Mouse (Mus musculus): ENCODE measurements around the gene Ngef. TPM values are rescaled to one million over a fixed set of nuclear protein-coding genes. Genes with fewer than 3 reads are reported as not detected.
"Not testable (repeated sequence)": the region's sequence is repeated elsewhere in the genome, so short reads cannot be mapped to it uniquely, and the experiment has no call there.

Gene Ngef
- total RNA-seq, 2 experiments from 2014 or later, result 0.82 to 1.3 TPM

GRCm38 (mm10) chr1:87475076-87475895, 98.4 kb downstream of the Ngef start:
- DNase-seq, result no peak

GRCm38 (mm10) chr1:87472576-87472975, 101.1 kb downstream of the Ngef start:
- no peak for DNase-seq

DNA sequence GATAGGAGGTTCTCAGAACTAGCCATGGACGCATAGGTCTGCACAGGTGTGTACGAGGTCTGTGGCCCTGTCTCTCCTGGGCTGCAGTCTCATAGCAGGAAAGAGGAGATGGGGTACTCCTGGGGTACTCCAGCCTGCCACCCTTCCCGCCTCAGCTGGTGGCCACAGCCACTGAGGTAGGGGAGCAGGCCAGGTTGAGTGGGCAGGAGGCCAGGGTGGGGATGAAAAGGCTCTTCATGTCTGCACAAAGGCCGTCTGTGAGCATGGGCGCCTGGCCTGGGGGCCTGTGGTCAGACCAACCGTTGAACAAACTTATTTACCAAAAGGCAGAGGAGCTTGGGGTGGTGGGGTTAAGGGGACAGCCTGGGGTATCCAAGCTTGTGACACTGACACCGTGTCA, 101.8 kb downstream of the Ngef start:
- DNase-seq, result no peak

DNA sequence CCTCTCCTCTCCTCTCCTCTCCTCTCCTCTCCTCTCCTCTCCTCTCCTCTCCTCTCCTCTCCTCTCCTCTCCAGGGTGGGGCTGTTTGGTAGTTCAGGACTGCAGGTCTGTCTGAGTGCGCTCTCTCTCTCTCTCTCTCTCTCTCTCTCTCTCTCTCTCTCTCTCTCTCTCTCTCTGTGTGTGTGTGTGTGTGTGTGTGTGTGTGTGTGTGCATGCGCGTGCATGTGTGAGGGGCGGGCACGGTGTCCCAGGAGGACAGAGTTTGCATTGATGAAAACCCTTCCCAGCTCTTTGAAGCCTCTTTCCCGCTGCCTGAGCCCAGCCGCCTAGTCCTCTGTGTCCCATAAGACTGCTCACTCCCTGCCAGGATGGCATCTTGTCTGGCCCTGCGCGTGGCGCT, 103.7 kb downstream of the Ngef start, which contains the start of gene Snorc:
Gene Snorc (plus strand): TSS at position 301 of the 400 bp plus-strand sequence.
- DNase-seq, result not testable (repeated sequence)

DNA sequence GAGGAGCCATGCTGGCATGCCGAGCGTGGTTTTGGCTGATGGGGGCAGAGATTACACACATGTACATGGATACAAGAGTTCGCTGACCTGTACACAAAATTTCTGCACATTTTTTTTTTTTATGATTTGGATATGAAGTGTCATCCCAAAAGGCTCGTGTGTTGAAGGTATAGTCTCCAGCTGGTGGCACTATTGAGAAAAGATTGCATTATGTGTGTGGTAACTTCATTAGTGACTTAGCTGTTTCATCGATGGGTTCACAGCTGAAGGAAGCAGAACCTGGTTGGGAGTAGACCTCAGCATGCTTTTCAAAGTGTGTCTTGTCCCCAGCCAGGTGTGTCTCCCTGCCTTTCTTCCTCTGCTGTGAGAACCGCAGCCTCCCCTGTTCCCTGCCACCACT, 105.3 kb downstream of the Ngef start:
- no peak for DNase-seq

DNA sequence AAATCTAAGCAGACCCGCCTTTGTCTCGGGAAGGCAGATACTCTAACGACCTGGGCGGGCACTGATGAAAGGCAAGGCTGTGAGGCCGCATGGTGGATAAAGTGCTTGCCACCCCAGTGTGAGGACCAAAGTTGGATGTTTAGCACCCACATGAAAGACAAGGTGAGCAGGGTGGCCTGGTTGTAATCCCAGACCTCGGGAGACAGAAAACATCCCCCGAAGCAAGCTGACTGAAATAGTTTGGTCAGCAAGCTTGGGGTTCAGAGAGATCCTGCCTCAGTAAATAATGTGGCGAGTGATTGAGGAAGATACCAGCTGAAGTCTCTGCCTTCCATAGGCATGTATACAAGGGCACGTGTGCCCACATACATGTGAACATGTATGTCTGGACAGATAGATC, 106.2 kb downstream of the Ngef start:
- no peak for DNase-seq

DNA sequence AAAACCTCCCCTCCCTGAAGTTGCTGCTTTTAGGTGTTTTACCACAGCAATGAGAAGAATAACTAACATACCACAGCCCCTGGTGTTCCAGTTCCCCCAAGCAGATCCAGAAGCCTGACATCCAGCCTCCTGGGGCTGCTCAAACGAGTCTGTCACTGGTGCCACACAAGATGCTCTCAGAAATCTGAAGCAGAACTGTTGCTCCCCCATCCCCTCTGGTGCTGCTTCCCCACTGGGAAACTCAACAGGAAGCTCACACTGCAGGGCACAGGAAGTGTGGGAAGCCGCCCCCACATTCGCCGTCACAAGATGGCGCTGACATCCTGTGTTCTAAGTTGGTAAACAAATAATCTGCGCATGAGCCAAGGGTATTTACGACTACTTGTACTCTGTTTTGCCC, 113.8 kb downstream of the Ngef start:
- not testable (repeated sequence) for DNase-seq

DNA sequence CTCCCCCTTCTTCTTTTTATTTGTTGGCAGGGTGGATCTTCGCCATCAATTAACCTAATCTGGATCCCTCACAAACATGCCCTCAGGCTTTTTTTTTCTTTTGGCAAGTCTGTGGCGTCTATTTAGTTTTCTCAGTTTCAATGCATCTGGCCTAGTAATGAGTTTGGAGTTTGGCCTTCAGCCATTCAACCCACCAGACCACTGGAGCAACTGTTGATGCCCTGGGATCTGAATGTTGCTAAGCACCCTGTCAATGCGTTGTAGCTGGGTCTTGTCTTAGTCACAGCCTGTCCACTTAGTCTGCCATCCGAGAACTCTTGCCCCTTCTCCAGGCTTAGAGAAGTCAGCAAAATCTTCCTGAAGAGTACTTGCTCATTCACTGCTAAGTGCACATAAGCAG, 115.6 kb downstream of the Ngef start:
- DNase-seq, result no peak

DNA sequence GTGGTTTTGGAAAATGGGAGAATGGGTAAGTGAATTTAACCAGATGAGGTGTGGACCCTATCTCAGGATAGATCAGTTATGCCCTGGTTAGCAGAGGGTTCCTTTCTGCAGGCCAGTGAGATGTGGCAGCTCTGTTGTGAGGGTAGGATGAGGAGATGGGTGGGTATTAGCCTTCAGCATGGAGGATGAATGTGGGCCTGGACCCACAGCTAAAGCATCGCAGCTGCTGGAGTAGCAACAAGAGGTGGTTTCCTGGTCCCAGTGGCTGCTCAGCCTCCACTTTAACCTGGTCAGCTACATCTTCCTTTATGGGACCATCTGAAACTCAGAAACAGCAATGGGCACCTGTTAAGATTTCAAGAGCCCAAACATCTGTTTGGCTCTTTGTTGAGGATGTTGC, 117.2 kb downstream of the Ngef start:
- DNase-seq, result no peak

- DNase-seq, result no peak
Measured at GRCm38 (mm10) chr1:87449432-87449831, 124.2 kb downstream of the Ngef start.

DNA sequence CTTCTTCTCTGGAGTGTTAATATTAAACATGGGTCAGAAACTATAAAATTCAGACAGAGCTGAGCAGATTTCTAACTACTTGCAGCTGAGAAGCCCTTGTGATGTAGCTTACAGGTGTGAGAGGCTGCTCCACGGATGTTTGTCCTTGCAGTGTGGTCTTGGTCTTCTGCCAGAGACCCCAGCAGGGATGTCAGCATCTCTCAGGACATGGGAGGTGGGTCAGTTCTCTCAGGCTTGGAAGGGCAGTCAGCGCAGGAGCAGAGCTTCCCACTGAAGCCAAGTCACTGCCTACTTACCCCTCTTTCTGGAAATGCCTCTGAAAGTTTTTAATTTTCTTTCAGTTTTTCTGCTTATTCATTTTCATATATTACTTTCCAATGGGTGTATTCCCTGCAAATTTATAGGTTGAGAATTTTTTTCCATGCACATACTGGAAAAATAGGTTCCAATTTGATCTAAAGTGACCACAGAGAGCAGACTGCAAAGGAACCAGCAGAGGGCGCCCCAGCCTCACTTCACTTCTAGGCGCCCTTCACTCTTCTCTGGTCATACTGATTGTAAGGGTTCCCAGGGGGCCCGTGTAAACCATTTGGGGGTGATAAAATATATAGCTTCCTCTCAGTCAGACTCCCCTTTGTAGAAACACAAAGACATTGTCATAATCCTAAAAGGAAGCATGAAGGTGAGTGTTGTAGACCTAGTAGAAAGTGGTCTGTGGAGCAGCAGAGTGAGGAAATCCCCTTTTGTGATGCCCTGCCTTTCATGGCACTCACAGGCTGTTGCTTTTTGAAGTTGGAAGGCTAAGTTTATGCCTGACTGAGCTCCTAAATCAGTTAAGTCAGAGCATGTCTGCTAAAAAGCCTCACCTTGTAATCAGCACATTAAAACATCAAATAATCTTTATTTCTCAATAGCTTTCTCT, 126.2 kb downstream of the Ngef start:
- peak; percentile 74 for DNase-seq

DNA sequence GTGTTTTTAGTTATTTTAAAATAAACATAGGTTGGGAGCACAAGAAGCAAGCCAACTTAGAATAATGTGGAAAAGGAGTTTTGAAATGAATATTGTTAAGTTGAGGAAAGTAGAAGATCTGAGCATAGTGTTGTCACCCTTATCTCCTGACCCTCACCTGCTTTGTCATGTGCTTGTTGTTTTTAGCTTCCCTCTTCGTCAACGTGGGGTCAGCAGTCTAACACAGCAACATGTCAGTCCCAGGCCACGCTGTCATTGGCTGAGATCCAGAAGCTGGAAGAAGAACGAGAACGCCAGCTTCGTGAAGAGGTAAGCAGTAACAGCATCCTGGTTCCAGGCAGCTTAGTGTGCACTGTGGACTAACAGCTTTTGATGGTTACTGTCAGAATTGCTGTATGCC, 137.1 kb downstream of the Ngef start:
- DNase-seq, result no peak

DNA sequence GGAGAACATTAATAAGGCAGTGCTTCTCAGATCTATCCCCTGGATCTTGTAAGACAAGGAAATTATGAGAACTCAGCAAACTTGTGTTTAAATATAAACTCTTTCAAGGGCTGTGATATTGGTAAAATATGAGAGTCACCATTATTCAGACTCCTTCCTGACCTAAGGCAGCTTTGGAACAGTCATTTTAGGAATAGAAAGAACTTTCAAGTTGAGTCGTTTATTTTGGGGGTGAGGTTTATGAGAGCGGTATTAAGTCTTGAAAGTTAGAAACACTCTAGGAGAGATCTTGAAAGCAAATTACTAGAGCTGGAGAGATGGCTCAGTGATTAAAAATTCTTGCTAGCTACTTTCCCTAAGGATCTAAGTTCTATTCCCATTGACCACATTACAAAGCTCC, 138.5 kb downstream of the Ngef start:
- DNase-seq, result no peak

Other genes with a start within 250 kb of the Ngef start
- gene Gigyf2, start 246.9 kb downstream of the Ngef start, total RNA-seq (2021), result 10 to 100 TPM; 41.6 to 47.5 TPM
- under 1 TPM in 1 of 2 experiments, not detected in 1; 0.19 TPM for gene Kcnj13, start 179.1 kb downstream of the Ngef start, total RNA-seq (2021)
- gene Snorc, start 103.6 kb downstream of the Ngef start, total RNA-seq (2021), result not detected
- gene Neu2, start 64.0 kb downstream of the Ngef start, total RNA-seq (2021), result 10 to 100 TPM; 14.1 to 15.6 TPM
- 10 to 100 TPM in 1 of 2 experiments, 1 to 10 TPM in 1; 7.1 to 14.8 TPM for gene Inpp5d, start 46.4 kb upstream of the Ngef start, total RNA-seq (2021)
- gene Atg16l1, start 182.0 kb upstream of the Ngef start, total RNA-seq (2021), result 10 to 100 TPM; 16.2 to 20.9 TPM
- gene Sag, start 229.8 kb upstream of the Ngef start, total RNA-seq (2021), result under 1 TPM; 0.14 to 0.32 TPM